Mouse (Mus musculus): ENCODE results near the gene Il20ra.

- no peak for TF ChIP-seq CTCF (IDR thresholded peaks at IDR 0.05; ENCODE audit: control insufficient read depth, insufficient read depth, insufficient read length)
- no peak for TF ChIP-seq MYOD1 (IDR thresholded peaks at IDR 0.05; ENCODE audit: control insufficient read depth, insufficient read length, low read depth)
- TF ChIP-seq MAX (IDR thresholded peaks at IDR 0.05), result no peak
- no peak for TF ChIP-seq USF1 (IDR thresholded peaks at IDR 0.05; ENCODE audit: low read depth)
- TF ChIP-seq CEBPB (IDR thresholded peaks at IDR 0.05; ENCODE audit: low read depth), result no peak
- TF ChIP-seq MYOG (IDR thresholded peaks at IDR 0.05; ENCODE audit: control insufficient read depth, extremely low read depth, insufficient read length), result no peak
Observed at GRCm38 (mm10) chr10:19692332-19692731, 20.0 kb upstream of the Il20ra start.

Data from C2C12 (cell line).